Mouse (Mus musculus): ENCODE data around the gene Hdc. TPM values are rescaled to one million over a fixed set of nuclear protein-coding genes. Genes with fewer than 3 reads are reported as not detected.

The Hdc gene
- 1 to 10 TPM in 1 of 2 experiments, under 1 TPM in 1; 0.51 to 3.6 TPM for polyA plus RNA-seq (2017; shearing (Covaris generic))

GRCm38 (mm10) chr2:126619249-126619704, at the start of gene Hdc:
TSS of gene Hdc (minus strand) at chr2:126619299.

DNA sequence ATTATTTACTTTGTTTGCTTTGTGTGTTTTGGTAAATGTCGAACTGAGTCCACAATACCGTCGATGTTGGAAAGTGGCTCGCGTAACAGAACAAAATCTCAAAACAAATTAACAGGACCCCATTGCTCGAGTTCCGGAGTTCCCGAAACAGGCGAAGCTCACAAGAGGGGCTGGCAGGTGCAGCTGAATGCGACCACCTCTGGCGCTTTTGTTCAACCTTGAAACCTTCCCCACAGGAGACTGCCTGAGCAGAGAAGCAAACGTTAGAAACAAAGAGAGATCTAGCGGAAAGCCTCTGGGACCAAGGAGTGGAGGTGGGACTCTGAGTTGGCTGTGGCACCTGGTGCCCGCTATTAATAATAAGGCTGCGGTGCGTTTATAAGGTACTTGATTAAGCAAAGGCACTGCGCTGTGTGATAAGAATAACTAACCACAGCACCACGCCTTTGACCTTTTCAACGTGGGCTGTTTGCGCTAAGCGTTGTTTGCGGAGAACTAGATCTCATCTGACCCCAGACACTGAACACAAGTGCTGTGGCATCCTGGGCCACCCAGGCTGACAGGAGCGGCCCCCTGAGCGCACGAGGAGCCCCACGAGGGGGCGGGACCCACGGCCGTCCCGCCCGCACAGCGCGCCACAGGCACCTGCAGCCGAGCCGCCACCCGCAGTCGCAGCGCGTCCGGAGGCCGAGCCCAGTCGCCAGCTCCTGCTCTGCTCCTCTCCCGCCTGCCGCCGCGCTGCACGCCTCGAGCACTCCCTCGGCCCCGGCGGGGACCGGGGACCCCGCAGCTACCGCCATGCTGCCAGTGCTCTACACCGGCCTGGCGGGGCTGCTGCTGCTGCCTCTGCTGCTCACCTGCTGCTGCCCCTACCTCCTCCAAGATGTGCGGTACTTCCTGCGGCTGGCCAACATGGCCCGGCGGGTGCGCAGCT, 66.5 kb downstream of the Hdc start, which contains the start of gene Slc27a2:
Gene Slc27a2 (plus strand): TSS at position 51 of the 934 bp plus-strand sequence.

Other genes with a start within 250 kb of the Hdc start
- 10 to 100 TPM in 1 of 2 experiments, under 1 TPM in 1; 0.60 to 12.3 TPM for gene Atp8b4, start 118.6 kb downstream of the Hdc start, polyA plus RNA-seq (2017; shearing (Covaris generic))
- under 1 TPM; 0.31 to 0.76 TPM for gene Slc27a2, start 66.9 kb downstream of the Hdc start, polyA plus RNA-seq (2017; shearing (Covaris generic))
- 10 to 100 TPM; 72.0 to 72.3 TPM for gene Gabpb1, start 57.0 kb upstream of the Hdc start, polyA plus RNA-seq (2017; shearing (Covaris generic))
- gene Usp8, start 88.0 kb upstream of the Hdc start, polyA plus RNA-seq (2017; shearing (Covaris generic)) = 10 to 100 TPM; 47.0 to 56.6 TPM
- gene Usp50, start 164.2 kb upstream of the Hdc start, polyA plus RNA-seq (2017; shearing (Covaris generic)) = 1 to 10 TPM; 2.1 to 5.6 TPM

All from inflammation-experienced regulatory T-cells (primary cell).